Mouse (Mus musculus) Patski (cell line): Measurements from ENCODE around the gene Hoxa1. TPM values are rescaled to one million over a fixed set of nuclear protein-coding genes. Genes with fewer than 3 reads are reported as not detected.

ENCODE experiments used
- ATAC-seq: fragments of 100-300 bp; one replicate; pipeline ENCODE4 v1.8.0; 2021
- CTCF ChIA-PET: fragments of 350-600 bp; sonication (Branson Sonifier 250); formaldehyde crosslinking; loops from one replicate; lab custom pipeline; 2022; ENCODE audit warnings: inconsistent platforms; lab: Charles Lee
- POLR2A ChIA-PET: fragments of 350-600 bp; sonication (Branson Sonifier 250); formaldehyde crosslinking; loops from one replicate; lab custom pipeline; 2022; ENCODE audit warnings: antibody characterized with exemption, inconsistent platforms; lab: Charles Lee
- DNase-seq: peaks from one replicate; pipeline ENCODE4 v3.0.0-alpha.2; 2011; ENCODE audit warnings: low read depth, low spot score
- H3K27me3 ChIP-seq: fragments of 371-371 bp; one replicate; pipeline ENCODE4 v1.5.1; 2021
- CTCF ChIP-seq: fragments of 100-300 bp; IDR thresholded peaks from one replicate; pipeline ENCODE4 v1.5.1; 2021
- in situ Hi-C: fragments of 300-500 bp; cut with MboI; formaldehyde crosslinking; loops from 3 replicates; pipeline ENCODE4 v1.11.1; 2018; ENCODE audit warnings: low pct_unique_long_range_greater_than_20kb, mixed read lengths
- polyA plus RNA-seq: library from polyadenylated mRNA; unstranded; gene quantifications from one replicate; pipeline ENCODE4 v1.2.3, GENCODE M21; 2021

The Hoxa1 gene
- polyA plus RNA-seq, 1 experiment from 2014 or later = 3.6 TPM

GRCm38 (mm10) chr6:52123673-52124072, 34.4 kb downstream of the Hoxa1 start:
- in situ Hi-C loops = no loop called here
- ChIA-PET POLR2A (interaction anchor here (0.5 kb wide), 2 partner anchors 9 to 49 kb away, joined by 3 read pairs; no protein-coding TSS in a partner anchor), CTCF (no interaction called here)
- DNase-seq = no peak
- H3K27me3 ChIP-seq = no peaks in the 10 kb centered on the region
- no peak for ATAC-seq
- TF ChIP-seq CTCF = no peak

DNA sequence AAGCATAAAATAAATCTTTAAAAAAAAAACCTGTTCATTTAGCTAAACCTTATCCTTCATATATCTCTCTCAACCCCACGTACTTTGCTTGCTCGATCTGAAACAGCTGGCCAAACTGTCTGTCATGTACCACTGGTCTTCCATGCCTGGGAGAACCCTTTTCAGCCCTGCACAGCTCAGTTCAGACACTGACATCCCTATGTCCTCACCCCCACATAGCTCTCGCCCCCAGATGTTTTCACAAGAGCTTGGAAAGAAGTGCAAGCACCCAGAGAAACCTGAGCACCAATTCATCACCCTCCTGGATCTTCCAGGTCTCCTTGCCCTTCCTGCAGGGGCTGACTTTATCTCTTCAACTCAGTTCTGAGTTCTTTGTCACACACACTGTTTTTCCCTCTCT, 36.9 kb downstream of the Hoxa1 start:
- ChIA-PET CTCF (interaction anchor here (0.8 to 1.5 kb wide), 3 partner anchors 10 to 40 kb away, joined by 3 read pairs; no protein-coding TSS in a partner anchor), POLR2A (interaction anchor here (0.7 kb wide), 1 partner anchor 632 kb away, joined by 4 read pairs; no protein-coding TSS in a partner anchor)
- no peak for TF ChIP-seq CTCF
- no peak for ATAC-seq
- DNase-seq = no peak
- H3K27me3 ChIP-seq = no peaks in the 10 kb centered on the region
- in situ Hi-C loops = no loop called here

DNA sequence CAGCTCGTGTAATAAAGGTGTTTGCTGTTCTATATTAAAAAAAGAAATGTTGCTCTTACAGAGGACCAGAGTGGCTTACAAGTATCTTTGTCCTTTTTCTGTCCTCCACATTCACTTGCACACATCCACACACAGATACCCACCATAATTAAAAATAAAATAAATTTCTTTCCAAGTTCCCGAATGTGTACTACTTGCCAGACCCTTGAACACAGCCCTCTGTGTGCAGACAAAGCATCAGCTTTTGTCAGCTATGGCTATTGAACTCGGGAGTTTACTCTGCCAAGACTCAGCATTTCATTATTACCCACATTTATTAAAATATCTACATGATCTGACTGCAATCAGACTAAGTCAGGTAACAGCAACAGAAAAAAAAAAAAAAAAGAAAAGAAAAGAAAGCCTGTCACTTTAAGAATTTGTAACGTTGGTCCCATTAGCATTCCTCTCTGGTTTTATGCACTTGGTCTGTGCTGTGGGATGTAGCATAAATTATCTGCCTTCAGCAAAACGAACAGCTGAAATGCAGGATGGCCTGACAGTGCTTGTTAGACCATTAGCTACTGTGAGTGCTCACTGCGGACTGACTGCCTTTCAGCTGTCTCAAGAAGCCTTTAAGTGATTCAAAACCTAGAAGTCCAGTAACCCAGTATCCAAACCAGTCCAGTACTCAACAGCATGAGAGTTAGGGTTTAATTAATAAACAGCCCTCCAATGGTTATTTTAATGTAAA, 39.0 kb downstream of the Hoxa1 start:
- DNase-seq (no peak), ATAC-seq (no peak)
- in situ Hi-C loops = no loop called here
- CTCF ChIA-PET = interaction anchor here (0.9 to 1.3 kb wide), 2 partner anchors 13 to 33 kb away, joined by 3 to 4 read pairs; no protein-coding TSS in a partner anchor
- POLR2A ChIA-PET = interaction anchor here (0.7 kb wide), 1 partner anchor 421 kb away, joined by 3 read pairs; no protein-coding TSS in a partner anchor
- no peak for TF ChIP-seq CTCF
- no peaks in the 10 kb centered on the region for H3K27me3 ChIP-seq

DNA sequence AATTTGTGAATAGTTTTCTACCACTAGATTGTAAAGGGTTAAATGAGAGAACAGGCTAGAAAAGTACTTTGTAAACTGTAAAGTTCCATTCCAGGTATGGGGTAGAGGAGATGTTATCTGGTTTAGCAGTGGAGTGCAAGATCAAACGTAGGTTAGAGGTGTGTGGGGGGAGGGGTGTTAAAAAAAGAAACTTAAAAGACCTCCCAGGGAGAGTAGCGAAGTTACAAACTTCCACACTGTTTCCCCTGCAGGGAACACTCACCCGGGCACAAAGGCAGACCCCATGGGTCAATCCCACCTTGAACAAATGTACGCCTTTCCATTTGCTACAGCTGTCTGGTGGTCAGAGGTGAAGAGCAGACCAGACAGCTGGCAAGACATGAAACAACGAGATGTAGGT, 42.2 kb downstream of the Hoxa1 start:
- peaks cover 3% of the 10 kb centered on the region for H3K27me3 ChIP-seq
- ATAC-seq (no peak), DNase-seq (no peak)
- in situ Hi-C loops = no loop called here
- TF ChIP-seq CTCF = no peak
- ChIA-PET CTCF (no interaction called here), POLR2A (interaction anchor here (0.7 kb wide), 1 partner anchor 559 kb away, joined by 4 read pairs; no protein-coding TSS in a partner anchor)

DNA sequence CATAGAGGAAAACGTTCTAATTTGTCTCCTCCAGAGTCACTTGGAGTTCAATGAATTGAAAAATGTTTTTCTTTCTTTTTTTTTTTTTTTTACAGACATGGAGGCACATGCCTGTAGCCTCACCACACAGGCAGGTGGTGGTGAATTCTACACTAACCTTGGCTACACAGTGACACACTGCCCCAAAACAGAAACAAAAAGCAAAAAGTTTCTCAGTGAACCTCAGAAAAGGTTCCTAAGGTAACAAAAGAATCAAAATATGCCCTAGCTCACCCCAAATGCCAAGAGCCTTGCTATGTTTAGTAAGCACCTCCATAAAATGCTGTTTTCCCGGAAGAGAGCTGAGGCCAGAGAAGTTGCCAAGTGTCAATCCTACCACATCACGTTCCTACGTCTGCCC, 46.3 kb downstream of the Hoxa1 start:
- in situ Hi-C loops = no loop called here

DNA sequence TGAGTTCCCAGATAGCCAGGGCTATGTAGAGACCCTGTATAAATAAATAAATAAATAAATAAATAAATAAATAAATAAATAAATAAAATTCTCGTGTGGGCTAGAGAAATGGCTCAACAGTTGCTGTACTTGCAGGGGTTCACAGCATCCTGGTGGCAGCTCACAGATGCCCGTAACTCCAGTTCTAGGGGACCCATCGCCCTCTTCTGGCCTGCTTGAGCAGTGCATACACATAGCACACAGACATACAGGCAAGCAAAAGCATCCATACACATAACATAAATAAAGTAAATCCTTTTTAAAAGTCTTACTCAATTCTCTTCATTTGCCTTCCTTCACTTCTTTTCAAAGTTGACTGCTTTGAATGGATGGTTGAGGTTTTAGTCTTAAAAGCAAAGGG, 50.7 kb downstream of the Hoxa1 start:
- H3K27me3 ChIP-seq = no peaks in the 10 kb centered on the region
- ChIA-PET POLR2A (no interaction called here), CTCF (no interaction called here)
- TF ChIP-seq CTCF = peak; percentile 33
- no peak for ATAC-seq
- DNase-seq = no peak
- in situ Hi-C loops = no loop called here

More for the DNA sequence above, 46.3 kb downstream of the Hoxa1 start:
- peaks cover 3% of the 10 kb centered on the region for H3K27me3 ChIP-seq
- no peak for TF ChIP-seq CTCF
- DNase-seq = no peak
- ChIA-PET CTCF (interaction anchor here (1.3 kb wide), 1 partner anchor 19 kb away, joined by 3 read pairs; no protein-coding TSS in a partner anchor), POLR2A (interaction anchor here (0.7 to 0.8 kb wide), 2 partner anchors 70 to 94 kb away, joined by 5 to 6 read pairs; no protein-coding TSS in a partner anchor)
- ATAC-seq = no peak

GRCm38 (mm10) chr6:52106716-52107115, 51.4 kb downstream of the Hoxa1 start:
- ChIA-PET POLR2A (no interaction called here), CTCF (no interaction called here)
- ATAC-seq = no peak
- TF ChIP-seq CTCF = no peak
- H3K27me3 ChIP-seq = no peaks in the 10 kb centered on the region
- no peak for DNase-seq
- in situ Hi-C loops = no loop called here

DNA sequence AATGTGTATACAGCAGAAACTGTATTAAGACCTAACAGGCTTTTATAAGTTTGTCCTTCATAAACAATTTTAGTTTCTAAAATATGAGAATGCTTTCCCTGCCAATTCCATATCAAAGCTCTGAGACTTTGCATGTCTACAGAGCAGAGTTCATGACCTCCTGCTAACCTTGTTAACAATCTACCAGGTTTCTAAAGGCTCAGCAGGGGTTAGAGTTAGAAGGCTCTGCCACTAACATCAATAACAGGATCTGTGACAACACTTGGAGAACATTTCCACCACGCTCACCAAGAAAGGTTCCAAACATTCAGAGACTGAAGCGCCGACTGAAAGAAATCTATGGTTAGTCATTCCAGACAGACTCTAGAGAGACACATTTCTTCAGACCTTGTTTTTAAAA, 51.9 kb downstream of the Hoxa1 start:
- H3K27me3 ChIP-seq = no peaks in the 10 kb centered on the region
- TF ChIP-seq CTCF = no peak
- ATAC-seq (no peak), DNase-seq (no peak)
- ChIA-PET POLR2A (no interaction called here), CTCF (no interaction called here)
- in situ Hi-C loops = no loop called here

Other genes starting within 250 kb of the Hoxa1 start
- gene Skap2, start 145.8 kb downstream of the Hoxa1 start, polyA plus RNA-seq = 83.3 TPM
- 2.8 TPM for gene Hoxa2, start 6.5 kb upstream of the Hoxa1 start, polyA plus RNA-seq
- 1.6 TPM for gene 5730596B20Rik, start 19.2 kb upstream of the Hoxa1 start, polyA plus RNA-seq
- gene Hoxa4, start 33.4 kb upstream of the Hoxa1 start, polyA plus RNA-seq = 2.5 TPM
- 21.4 TPM for gene Hoxa5, start 46.3 kb upstream of the Hoxa1 start, polyA plus RNA-seq
- gene Hoxa6, start 50.4 kb upstream of the Hoxa1 start, polyA plus RNA-seq = 13.5 TPM
- gene Hoxa3, start 55.0 kb upstream of the Hoxa1 start, polyA plus RNA-seq = 12.3 TPM
- gene Gm28308, start 55.0 kb upstream of the Hoxa1 start, polyA plus RNA-seq = 8.7 TPM
- 51.6 TPM for gene Hoxa7, start 63.5 kb upstream of the Hoxa1 start, polyA plus RNA-seq
- gene Hoxa9, start 72.8 kb upstream of the Hoxa1 start, polyA plus RNA-seq = 76.7 TPM
- 104 TPM for gene Hoxa10, start 82.5 kb upstream of the Hoxa1 start, polyA plus RNA-seq
- gene Hoxa11, start 87.5 kb upstream of the Hoxa1 start, polyA plus RNA-seq = 19.3 TPM
- 12.4 TPM for gene Hoxa13, start 102.6 kb upstream of the Hoxa1 start, polyA plus RNA-seq
- not detected for gene Evx1, start 155.2 kb upstream of the Hoxa1 start, polyA plus RNA-seq